Mouse (Mus musculus): ENCODE data around the gene Bcat2. TPM values are rescaled to one million over a fixed set of nuclear protein-coding genes. Genes with fewer than 3 reads are reported as not detected.

The Bcat2 gene
- 22.5 and 24.7 TPM in 2 replicates for polyA plus RNA-seq (2014; fragmentation: Nextera tagmentation; extraction: Ambion mirVana)

DNA sequence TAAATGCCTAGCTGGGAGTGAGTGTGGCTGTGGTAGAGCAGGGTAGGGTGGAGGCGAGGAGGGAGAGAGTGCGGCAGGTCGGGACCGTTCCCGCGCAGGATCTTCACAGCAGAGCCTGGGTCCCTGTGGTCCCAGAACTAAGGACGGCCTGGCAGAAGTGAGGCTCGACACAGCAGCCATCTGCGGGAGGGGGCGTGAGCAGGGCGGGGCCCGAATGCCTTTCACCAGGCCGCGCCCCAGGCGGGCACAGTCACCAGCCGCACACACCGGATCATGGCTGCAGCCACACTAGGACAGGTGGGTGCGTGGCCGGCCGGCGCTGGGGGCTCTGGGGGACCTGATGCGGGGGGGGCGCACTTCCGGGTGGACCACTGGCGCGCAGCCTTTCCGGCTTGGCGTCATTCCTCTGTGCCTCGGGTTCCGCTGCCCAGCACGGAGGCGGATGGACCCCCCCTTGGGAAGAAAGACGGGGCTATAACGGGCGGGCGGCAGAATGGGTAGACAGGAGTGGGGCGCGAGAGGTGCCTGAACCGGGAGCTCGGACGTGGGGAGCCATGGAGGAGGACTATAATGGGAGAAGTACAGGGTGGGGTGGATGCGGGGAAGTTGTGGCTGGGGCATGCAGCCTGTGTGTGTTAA is at the start of gene Bcat2:
Gene Bcat2, plus strand, starts transcription at position 51 of the 639 bp plus-strand sequence.
- no peaks in the 10 kb centered on the region for H3K27me3 ChIP-seq (ENCODE audit: control insufficient read depth, insufficient read depth, low read length)
- peak within 1 kb of the TSS; percentile 64 for H3K27ac ChIP-seq (ENCODE audit: low read depth, low read length)
- H3K4me2 ChIP-seq: peak within 1 kb of the TSS; percentile 80
- ATAC-seq (ENCODE audit: low FRiP score) (peak; percentile 73), DNase-seq (ENCODE audit: low spot score, missing footprints) (peak; percentile 96)
- H3K36me3 ChIP-seq (ENCODE audit: control insufficient read depth, insufficient read depth, low read length): no peaks in the 10 kb centered on the region
- WGBS: under 1% methylated on average over 41 of the region's 42 CpGs
- peaks cover 8% of the 10 kb centered on the region for H3K4me1 ChIP-seq (ENCODE audit: control insufficient read depth, insufficient read depth, low read length)
- no peaks in the 10 kb centered on the region for H3K9me3 ChIP-seq (ENCODE audit: control insufficient read depth, low read length)
- H3K9ac ChIP-seq (ENCODE audit: low read length): peak within 1 kb of the TSS; percentile 93
- H3K4me3 ChIP-seq (ENCODE audit: low read depth, low read length): peak within 1 kb of the TSS; percentile 72

DNA sequence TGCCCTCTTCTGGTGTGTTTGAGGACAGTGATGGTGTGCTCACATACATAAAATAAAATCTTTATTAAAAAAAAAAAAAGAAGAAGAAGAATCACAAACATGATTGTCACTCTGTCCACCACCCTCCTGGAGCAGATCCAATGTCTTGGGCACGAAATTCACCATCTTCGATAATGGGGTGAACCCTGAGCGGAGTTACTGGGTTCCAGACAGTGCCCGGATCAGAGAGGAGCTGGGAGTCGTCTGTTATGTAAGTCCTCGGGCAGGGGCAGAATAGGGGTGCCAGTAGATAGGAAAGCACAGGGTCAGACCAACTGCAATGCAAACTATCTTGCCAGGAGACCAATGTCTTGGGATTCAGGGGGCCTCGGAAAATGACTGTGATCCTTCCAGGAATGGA is 49.3 kb upstream of the Bcat2 start:
- no peaks in the 10 kb centered on the region for H3K27me3 ChIP-seq (ENCODE audit: control insufficient read depth, insufficient read depth, low read length)
- no peak for DNase-seq (ENCODE audit: low spot score, missing footprints)
- no peak for ATAC-seq (ENCODE audit: low FRiP score)
- H3K9ac ChIP-seq (ENCODE audit: low read length): no peak overlapping the region
- H3K4me2 ChIP-seq: no peak overlapping the region
- peaks cover 8% of the 10 kb centered on the region for H3K4me1 ChIP-seq (ENCODE audit: control insufficient read depth, insufficient read depth, low read length)
- H3K36me3 ChIP-seq (ENCODE audit: control insufficient read depth, insufficient read depth, low read length): no peaks in the 10 kb centered on the region
- WGBS: 94% methylated on average over 7 of the region's 7 CpGs
- no peak overlapping the region for H3K4me3 ChIP-seq (ENCODE audit: low read depth, low read length)
- no peaks in the 10 kb centered on the region for H3K9me3 ChIP-seq (ENCODE audit: control insufficient read depth, low read length)
- H3K27ac ChIP-seq (ENCODE audit: low read depth, low read length): no peak overlapping the region

GRCm38 (mm10) chr7:45521728-45522184 is 48.2 kb upstream of the Bcat2 start:
- Histone ChIP-seq H3K27ac (ENCODE audit: low read depth, low read length) (0 out of 2 replicates have a peak overlapping the region, but pooled peaks have one; percentile 3), H3K27me3 (ENCODE audit: control insufficient read depth, insufficient read depth, low read length) (no peaks in the 10 kb centered on the region), H3K4me2 (peak overlapping the region; percentile 41), H3K9ac (ENCODE audit: low read length) (peak overlapping the region; percentile 68), H3K9me3 (ENCODE audit: control insufficient read depth, low read length) (no peaks in the 10 kb centered on the region), H3K36me3 (ENCODE audit: control insufficient read depth, insufficient read depth, low read length) (no peaks in the 10 kb centered on the region), H3K4me1 (ENCODE audit: control insufficient read depth, insufficient read depth, low read length) (peaks cover 8% of the 10 kb centered on the region), H3K4me3 (ENCODE audit: low read depth, low read length) (peak overlapping the region; percentile 40)
- DNase-seq (ENCODE audit: low spot score, missing footprints) (peak; percentile 98), ATAC-seq (ENCODE audit: low FRiP score) (peak; percentile 68)
- WGBS: under 1% methylated on average over 28 of the region's 28 CpGs

GRCm38 (mm10) chr7:45522194-45522752 is 47.7 kb upstream of the Bcat2 start:
- peaks cover 8% of the 10 kb centered on the region for H3K4me1 ChIP-seq (ENCODE audit: control insufficient read depth, insufficient read depth, low read length)
- no peak overlapping the region for H3K27ac ChIP-seq (ENCODE audit: low read depth, low read length)
- DNase-seq (ENCODE audit: low spot score, missing footprints): no peak
- H3K4me3 ChIP-seq (ENCODE audit: low read depth, low read length): peak overlapping the region; percentile 40
- H3K27me3 ChIP-seq (ENCODE audit: control insufficient read depth, insufficient read depth, low read length): no peaks in the 10 kb centered on the region
- no peaks in the 10 kb centered on the region for H3K9me3 ChIP-seq (ENCODE audit: control insufficient read depth, low read length)
- peak overlapping the region; percentile 68 for H3K9ac ChIP-seq (ENCODE audit: low read length)
- no peaks in the 10 kb centered on the region for H3K36me3 ChIP-seq (ENCODE audit: control insufficient read depth, insufficient read depth, low read length)
- no peak for ATAC-seq (ENCODE audit: low FRiP score)
- peak overlapping the region; percentile 41 for H3K4me2 ChIP-seq
- 52% methylated on average over 16 of the region's 16 CpGs for WGBS

DNA sequence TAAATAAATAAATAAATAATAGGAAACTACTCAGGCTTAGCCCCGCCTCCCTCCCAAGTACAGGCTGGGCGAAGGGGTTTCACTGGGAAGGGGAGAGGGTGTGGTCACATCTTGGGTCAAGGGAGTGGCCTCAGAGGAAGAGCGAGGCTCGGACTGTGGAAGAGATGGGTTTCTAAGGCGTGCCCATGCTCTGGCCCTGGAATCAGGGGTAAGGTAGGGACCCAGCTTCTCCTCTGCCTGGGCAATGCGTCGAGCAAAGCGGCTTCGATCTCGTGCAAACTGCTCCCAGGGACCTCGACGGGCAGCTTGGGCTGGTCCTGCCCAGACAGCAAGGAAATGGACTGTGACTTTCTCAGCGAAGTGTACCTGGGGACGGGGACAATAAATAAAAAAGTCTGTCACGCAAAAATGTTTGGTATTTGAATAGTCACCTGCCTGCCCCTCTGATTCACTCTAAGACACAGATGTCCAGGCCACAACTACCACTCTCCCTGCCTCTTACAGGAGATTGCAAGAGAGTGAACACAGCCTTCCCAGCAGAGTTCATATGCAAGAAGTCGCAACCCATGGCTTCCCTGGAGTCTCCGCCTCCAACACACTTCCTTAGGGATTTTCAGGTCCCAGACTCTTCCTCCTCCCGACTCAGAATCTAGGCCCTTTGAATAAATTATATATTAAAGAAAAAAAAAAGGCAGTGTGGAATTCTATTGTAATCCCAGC is 46.8 kb upstream of the Bcat2 start:
- H3K9ac ChIP-seq (ENCODE audit: low read length): no peak overlapping the region
- no peaks in the 10 kb centered on the region for H3K27me3 ChIP-seq (ENCODE audit: control insufficient read depth, insufficient read depth, low read length)
- H3K27ac ChIP-seq (ENCODE audit: low read depth, low read length): no peak overlapping the region
- H3K4me1 ChIP-seq (ENCODE audit: control insufficient read depth, insufficient read depth, low read length): peaks cover 8% of the 10 kb centered on the region
- H3K4me2 ChIP-seq: no peak overlapping the region
- ATAC-seq (ENCODE audit: low FRiP score) (no peak), DNase-seq (ENCODE audit: low spot score, missing footprints) (no peak)
- H3K9me3 ChIP-seq (ENCODE audit: control insufficient read depth, low read length): no peaks in the 10 kb centered on the region
- H3K4me3 ChIP-seq (ENCODE audit: low read depth, low read length): no peak overlapping the region; the same call in 1 of the 2 replicates
- no peaks in the 10 kb centered on the region for H3K36me3 ChIP-seq (ENCODE audit: control insufficient read depth, insufficient read depth, low read length)
- 79% methylated on average over 18 of the region's 18 CpGs for WGBS

- Histone ChIP-seq H3K9me3 (ENCODE audit: control insufficient read depth, low read length) (no peaks in the 10 kb centered on the region), H3K4me2 (no peak overlapping the region), H3K4me3 (ENCODE audit: low read depth, low read length) (no peak overlapping the region; the same call in 1 of the 2 replicates), H3K27me3 (ENCODE audit: control insufficient read depth, insufficient read depth, low read length) (no peaks in the 10 kb centered on the region), H3K36me3 (ENCODE audit: control insufficient read depth, insufficient read depth, low read length) (no peaks in the 10 kb centered on the region), H3K9ac (ENCODE audit: low read length) (no peak overlapping the region), H3K27ac (ENCODE audit: low read depth, low read length) (no peak overlapping the region), H3K4me1 (ENCODE audit: control insufficient read depth, insufficient read depth, low read length) (peaks cover 8% of the 10 kb centered on the region)
- DNase-seq (ENCODE audit: low spot score, missing footprints) (no peak), ATAC-seq (ENCODE audit: low FRiP score) (no peak)
- WGBS: 88% methylated on average over 13 of the region's 13 CpGs
Measured at GRCm38 (mm10) chr7:45523678-45524170, 46.2 kb upstream of the Bcat2 start.

DNA sequence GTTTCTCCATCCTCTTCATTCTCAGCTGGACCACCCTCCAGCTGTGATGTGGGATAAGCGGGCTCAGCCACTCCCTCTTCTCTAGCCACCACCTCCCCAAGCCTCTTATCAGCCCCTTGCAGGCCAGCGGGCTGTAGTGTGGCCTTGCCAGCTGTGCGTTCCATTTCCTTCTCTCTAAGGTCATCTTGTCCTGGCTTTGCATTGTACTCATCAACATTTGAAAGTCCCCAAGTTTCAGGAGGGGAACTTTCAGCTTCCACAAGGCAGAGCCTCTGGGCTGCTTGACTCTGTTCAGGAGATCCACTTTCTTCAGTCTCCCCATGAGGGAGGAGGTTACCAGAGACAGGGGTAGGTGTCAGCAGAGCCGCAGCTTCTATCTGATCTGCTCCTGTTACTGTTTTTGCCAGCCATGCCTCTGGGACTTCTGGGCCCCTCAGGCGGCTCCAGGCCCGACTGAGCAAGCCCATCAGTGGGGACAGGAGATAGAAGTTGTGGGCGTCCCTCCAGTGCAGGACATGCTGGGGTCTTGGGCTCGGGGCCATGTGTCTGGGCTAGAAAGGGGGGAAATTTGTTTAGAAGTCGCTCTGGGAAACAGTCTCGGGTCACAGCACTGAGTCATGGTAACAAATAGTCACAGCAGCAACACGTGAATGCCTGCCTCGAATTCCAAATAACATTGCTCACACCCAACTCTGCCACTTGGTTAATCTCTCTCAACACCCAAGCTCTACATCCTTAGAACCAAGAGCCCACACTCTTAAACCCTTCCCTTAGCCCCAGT is 44.9 kb upstream of the Bcat2 start:
- no peak for DNase-seq (ENCODE audit: low spot score, missing footprints)
- H3K36me3 ChIP-seq (ENCODE audit: control insufficient read depth, insufficient read depth, low read length): no peaks in the 10 kb centered on the region
- no peaks in the 10 kb centered on the region for H3K9me3 ChIP-seq (ENCODE audit: control insufficient read depth, low read length)
- H3K27ac ChIP-seq (ENCODE audit: low read depth, low read length): no peak overlapping the region; the same call in 1 of the 2 replicates
- no peak for ATAC-seq (ENCODE audit: low FRiP score)
- peak overlapping the region; percentile 79 for H3K9ac ChIP-seq (ENCODE audit: low read length)
- H3K4me1 ChIP-seq (ENCODE audit: control insufficient read depth, insufficient read depth, low read length): peaks cover 8% of the 10 kb centered on the region
- no peaks in the 10 kb centered on the region for H3K27me3 ChIP-seq (ENCODE audit: control insufficient read depth, insufficient read depth, low read length)
- H3K4me3 ChIP-seq (ENCODE audit: low read depth, low read length): peak overlapping the region; percentile 73
- 28% methylated on average over 12 of the region's 12 CpGs for WGBS
- H3K4me2 ChIP-seq: peak overlapping the region; percentile 95

DNA sequence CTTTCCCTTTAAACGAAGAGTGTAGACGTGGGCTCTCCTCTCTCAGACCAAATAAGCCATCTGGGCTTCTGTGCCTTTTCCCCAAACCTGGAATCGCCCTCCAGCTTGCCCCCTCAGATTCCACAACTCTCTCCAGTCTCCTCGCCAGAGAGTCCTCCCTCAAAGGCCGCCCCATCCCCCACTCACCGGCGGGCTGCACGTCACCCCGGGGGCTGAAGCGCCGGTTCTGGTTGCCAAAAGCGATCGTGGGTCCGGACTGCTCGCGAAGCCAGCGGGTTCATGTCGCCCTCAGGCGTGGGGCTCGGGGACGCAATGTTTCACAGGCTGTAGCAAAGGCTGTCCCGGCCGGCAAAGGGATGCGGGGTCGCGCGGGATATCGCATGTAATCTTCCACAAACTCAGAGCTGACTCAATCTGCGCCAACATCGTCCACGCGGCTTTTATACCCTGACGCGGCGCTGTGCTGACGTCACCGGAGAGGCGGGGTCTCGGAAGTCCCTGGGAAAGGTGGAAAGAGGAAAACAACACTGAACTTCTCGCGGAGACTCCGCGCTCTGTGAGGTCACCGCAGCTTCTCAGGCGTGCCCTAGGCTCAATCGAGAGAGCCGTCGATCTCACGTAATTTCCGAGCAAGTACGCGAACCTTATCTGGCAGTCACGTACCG is 44.0 kb upstream of the Bcat2 start, which contains the start of the genes Ppp1r15a and Plekha4:
Gene Ppp1r15a, minus strand, starts transcription at position 460 of the 665 bp plus-strand sequence.
Gene Plekha4, plus strand, starts transcription at position 522 of the 665 bp plus-strand sequence.
- Histone ChIP-seq H3K4me3 (ENCODE audit: low read depth, low read length) (peak within 1 kb of the TSS; percentile 73), H3K9me3 (ENCODE audit: control insufficient read depth, low read length) (no peaks in the 10 kb centered on the region), H3K9ac (ENCODE audit: low read length) (peak within 1 kb of the TSS; percentile 79), H3K27me3 (ENCODE audit: control insufficient read depth, insufficient read depth, low read length) (no peaks in the 10 kb centered on the region), H3K36me3 (ENCODE audit: control insufficient read depth, insufficient read depth, low read length) (no peaks in the 10 kb centered on the region), H3K27ac (ENCODE audit: low read depth, low read length) (peak within 1 kb of the TSS; percentile 35; the same call in 1 of the 2 replicates), H3K4me2 (peak within 1 kb of the TSS; percentile 95), H3K4me1 (ENCODE audit: control insufficient read depth, insufficient read depth, low read length) (peaks cover 8% of the 10 kb centered on the region)
- peak; percentile 84 for ATAC-seq (ENCODE audit: low FRiP score)
- DNase-seq (ENCODE audit: low spot score, missing footprints): peak; percentile 99
- under 1% methylated on average over 54 of the region's 54 CpGs for WGBS
